Mouse (Mus musculus): ENCODE measurements at regions not wholly inside any gene's neighbourhood (a gene's known extent, or its start where the extent isn't known, plus 50 kb on each side); places are given as distances from the start of the nearest gene placed in this dataset.

- no peak for TF ChIP-seq CTCF (IDR thresholded peaks at IDR 0.05)
- TF ChIP-seq POLR2A (IDR thresholded peaks at IDR 0.05; ENCODE audit: insufficient read depth, low read depth, low read length): no peak
- no peak for TF ChIP-seq EP300 (IDR thresholded peaks at IDR 0.05; ENCODE audit: insufficient read depth, low read depth, low read length)
Measured at GRCm38 (mm10) chr13:78904102-78904501, 704.5 kb upstream of the Nr2f1 start.

Data from heart, adult 2 months (tissue).